Mouse (Mus musculus): ENCODE measurements at regions not wholly inside any gene's neighbourhood (a gene's known extent, or its start where the extent isn't known, plus 50 kb on each side); places are given as distances from the start of the nearest gene placed in this dataset.
A peak's percentile ranks its signal among the peaks of the same experiment; 100 is the strongest.

DNA sequence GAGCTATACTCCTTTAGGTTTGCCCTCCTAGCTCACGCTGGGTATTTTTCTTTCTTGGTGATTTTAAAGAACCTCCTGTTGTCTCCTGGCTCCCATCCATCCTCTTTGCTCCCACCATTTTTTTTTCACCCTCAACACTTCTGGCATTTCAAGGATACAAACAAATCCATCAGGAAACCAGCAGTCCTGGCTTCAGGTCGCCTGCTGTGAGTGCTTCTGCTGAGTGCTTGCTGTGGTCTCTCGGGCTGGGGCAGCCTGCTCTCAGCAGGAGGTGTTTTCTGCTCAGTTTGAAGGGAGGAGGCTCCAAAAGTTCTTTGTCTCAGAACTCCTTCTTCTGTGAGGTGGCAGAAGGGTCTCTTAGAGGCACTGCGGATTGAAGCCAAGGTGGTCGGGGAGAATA lies 149.9 kb upstream of the Mphosph6 start:
- Histone ChIP-seq H3K4me3 (no peak overlapping the region), H3K9ac (no peak overlapping the region), H3K4me1 (peaks cover 3% of the 10 kb centered on the region; the same call in 1 of the 2 replicates), H3K9me3 (no peaks in the 10 kb centered on the region), H3K36me3 (no peaks in the 10 kb centered on the region), H3K27ac (no peak overlapping the region), H3K4me2 (replicated peaks) (no peak overlapping the region), H3K27me3 (replicated peaks) (no peaks in the 10 kb centered on the region)
- no peak for ATAC-seq (ENCODE audit: low FRiP score, low read depth)
- WGBS: 19% methylated on average over 5 of the region's 5 CpGs

GRCm38 (mm10) chr8:117946540-117946939 lies 144.8 kb upstream of the Mphosph6 start:
- no peak overlapping the region for H3K4me3 ChIP-seq
- 85% methylated on average over 3 of the region's 3 CpGs for WGBS
- H3K27ac ChIP-seq: no peak overlapping the region
- H3K4me2 ChIP-seq (replicated peaks): no peak overlapping the region
- no peaks in the 10 kb centered on the region for H3K9me3 ChIP-seq
- no peak overlapping the region for H3K9ac ChIP-seq
- H3K4me1 ChIP-seq: no peaks in the 10 kb centered on the region
- no peaks in the 10 kb centered on the region for H3K36me3 ChIP-seq
- no peak for ATAC-seq (ENCODE audit: low FRiP score, low read depth)
- H3K27me3 ChIP-seq (replicated peaks): no peaks in the 10 kb centered on the region

GRCm38 (mm10) chr8:117934566-117935094 lies 132.9 kb upstream of the Mphosph6 start:
- peaks cover 4% of the 10 kb centered on the region; the same call in 1 of the 2 replicates for H3K4me1 ChIP-seq
- no peaks in the 10 kb centered on the region for H3K27me3 ChIP-seq (replicated peaks)
- H3K9me3 ChIP-seq: no peaks in the 10 kb centered on the region
- ATAC-seq (ENCODE audit: low FRiP score, low read depth): peak; percentile 48; the same call in 1 of the 2 replicates
- H3K9ac ChIP-seq: no peak overlapping the region
- 92% methylated on average over 16 of the region's 16 CpGs for WGBS
- no peak overlapping the region for H3K4me3 ChIP-seq
- no peaks in the 10 kb centered on the region for H3K36me3 ChIP-seq
- H3K27ac ChIP-seq: no peak overlapping the region
- no peak overlapping the region for H3K4me2 ChIP-seq (replicated peaks)

- no peaks in the 10 kb centered on the region for H3K9me3 ChIP-seq
- no peak overlapping the region for H3K9ac ChIP-seq
- ATAC-seq (ENCODE audit: low FRiP score, low read depth): no peak
- H3K27me3 ChIP-seq (replicated peaks): no peaks in the 10 kb centered on the region
- no peak overlapping the region for H3K4me2 ChIP-seq (replicated peaks)
- H3K4me1 ChIP-seq: peaks cover 11% of the 10 kb centered on the region; the same call in 1 of the 2 replicates
- no peaks in the 10 kb centered on the region for H3K36me3 ChIP-seq
- no peak overlapping the region for H3K4me3 ChIP-seq
- no peak overlapping the region for H3K27ac ChIP-seq
- 66% methylated on average over 6 of the region's 6 CpGs for WGBS
Measured at GRCm38 (mm10) chr8:117930687-117931086, 128.9 kb upstream of the Mphosph6 start.

- Histone ChIP-seq H3K4me3 (no peak overlapping the region), H3K36me3 (no peaks in the 10 kb centered on the region), H3K4me2 (replicated peaks) (peak overlapping the region; percentile 18; the same call in 1 of the 2 replicates), H3K27me3 (replicated peaks) (no peaks in the 10 kb centered on the region), H3K4me1 (peaks cover 11% of the 10 kb centered on the region; the same call in 1 of the 2 replicates), H3K9me3 (no peaks in the 10 kb centered on the region), H3K9ac (no peak overlapping the region), H3K27ac (no peak overlapping the region)
- WGBS: 9% methylated on average over 12 of the region's 12 CpGs
- peak; percentile 48 for ATAC-seq (ENCODE audit: low FRiP score, low read depth)
Measured at GRCm38 (mm10) chr8:117929606-117930005, 127.9 kb upstream of the Mphosph6 start.

GRCm38 (mm10) chr8:117923296-117923695 lies 121.6 kb upstream of the Mphosph6 start:
- H3K27me3 ChIP-seq (replicated peaks): no peaks in the 10 kb centered on the region
- 83% methylated on average over 6 of the region's 6 CpGs for WGBS
- ATAC-seq (ENCODE audit: low FRiP score, low read depth): no peak
- no peak overlapping the region for H3K4me2 ChIP-seq (replicated peaks)
- H3K9me3 ChIP-seq: no peaks in the 10 kb centered on the region
- no peak overlapping the region for H3K9ac ChIP-seq
- no peak overlapping the region for H3K27ac ChIP-seq
- H3K4me1 ChIP-seq: no peaks in the 10 kb centered on the region
- H3K4me3 ChIP-seq: no peak overlapping the region
- H3K36me3 ChIP-seq: no peaks in the 10 kb centered on the region

DNA sequence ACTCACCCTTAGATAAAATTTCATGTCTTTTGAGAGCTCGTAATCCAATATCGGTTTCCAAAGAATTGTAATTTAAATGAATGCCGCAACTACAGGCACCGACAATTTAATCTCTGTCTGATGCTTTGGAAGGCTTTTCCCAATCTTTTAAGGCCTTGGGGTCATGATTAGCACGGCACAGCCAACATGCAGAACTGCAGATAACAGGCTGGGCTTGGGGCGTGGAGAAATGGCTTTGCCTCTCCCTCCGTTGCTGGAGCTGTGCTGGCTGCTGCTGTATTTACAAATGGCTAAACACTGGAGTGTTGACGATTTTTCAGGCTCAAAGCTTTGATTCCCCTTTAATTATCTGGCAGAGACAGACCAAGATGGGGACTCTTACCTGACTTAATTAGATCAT lies 101.3 kb upstream of the Mphosph6 start:
- no peak overlapping the region for H3K9ac ChIP-seq
- no peaks in the 10 kb centered on the region for H3K27me3 ChIP-seq (replicated peaks)
- 81% methylated on average over 8 of the region's 8 CpGs for WGBS
- no peak overlapping the region for H3K4me2 ChIP-seq (replicated peaks)
- H3K4me1 ChIP-seq: peaks cover 10% of the 10 kb centered on the region
- no peaks in the 10 kb centered on the region for H3K9me3 ChIP-seq
- no peaks in the 10 kb centered on the region for H3K36me3 ChIP-seq
- H3K4me3 ChIP-seq: no peak overlapping the region
- ATAC-seq (ENCODE audit: low FRiP score, low read depth): no peak
- H3K27ac ChIP-seq: no peak overlapping the region

GRCm38 (mm10) chr8:117899892-117900291 lies 98.1 kb upstream of the Mphosph6 start:
- Histone ChIP-seq H3K4me2 (replicated peaks) (no peak overlapping the region), H3K9ac (no peak overlapping the region), H3K27ac (no peak overlapping the region), H3K4me1 (0 out of 2 replicates have a peak, but pooled peaks cover 1% of the 10 kb centered on the region), H3K36me3 (no peaks in the 10 kb centered on the region), H3K4me3 (no peak overlapping the region), H3K9me3 (no peaks in the 10 kb centered on the region), H3K27me3 (replicated peaks) (no peaks in the 10 kb centered on the region)
- no peak for ATAC-seq (ENCODE audit: low FRiP score, low read depth)

GRCm38 (mm10) chr8:117898015-117898414 lies 96.3 kb upstream of the Mphosph6 start:
- no peak overlapping the region for H3K27ac ChIP-seq
- H3K27me3 ChIP-seq (replicated peaks): no peaks in the 10 kb centered on the region
- no peak overlapping the region for H3K9ac ChIP-seq
- H3K4me2 ChIP-seq (replicated peaks): no peak overlapping the region
- no peak for ATAC-seq (ENCODE audit: low FRiP score, low read depth)
- H3K36me3 ChIP-seq: no peaks in the 10 kb centered on the region
- no peaks in the 10 kb centered on the region for H3K9me3 ChIP-seq
- no peaks in the 10 kb centered on the region for H3K4me1 ChIP-seq
- WGBS: 73% methylated on average over 5 of the region's 5 CpGs
- H3K4me3 ChIP-seq: no peak overlapping the region

GRCm38 (mm10) chr8:117894861-117895260 lies 93.1 kb upstream of the Mphosph6 start:
- Histone ChIP-seq H3K27me3 (replicated peaks) (no peaks in the 10 kb centered on the region), H3K9ac (no peak overlapping the region), H3K9me3 (no peaks in the 10 kb centered on the region), H3K4me2 (replicated peaks) (no peak overlapping the region), H3K36me3 (no peaks in the 10 kb centered on the region), H3K4me3 (no peak overlapping the region), H3K4me1 (no peaks in the 10 kb centered on the region), H3K27ac (no peak overlapping the region)
- ATAC-seq (ENCODE audit: low FRiP score, low read depth): no peak
- 50% methylated on average over 8 of the region's 8 CpGs for WGBS

DNA sequence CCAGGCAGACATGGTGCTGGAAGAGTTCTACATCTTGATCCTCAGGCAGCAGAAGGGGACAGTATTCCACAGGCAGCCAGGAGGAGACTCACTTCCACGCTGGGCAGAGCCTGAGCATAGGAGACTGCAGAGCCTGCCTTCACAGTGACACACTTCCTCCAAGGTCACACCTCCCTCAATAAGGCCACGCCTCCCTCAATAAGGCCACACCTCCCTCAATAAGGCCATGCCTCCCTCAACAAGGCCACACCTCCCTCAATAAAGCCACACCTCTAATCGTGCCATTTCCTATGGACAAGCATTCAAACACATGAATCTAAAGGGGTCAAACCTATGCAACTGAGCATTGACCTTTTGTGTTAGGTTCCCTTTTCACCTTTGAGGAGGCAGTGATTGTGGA lies 88.5 kb upstream of the Mphosph6 start:
- Histone ChIP-seq H3K27me3 (replicated peaks) (no peaks in the 10 kb centered on the region), H3K36me3 (no peaks in the 10 kb centered on the region), H3K4me1 (no peaks in the 10 kb centered on the region), H3K27ac (no peak overlapping the region), H3K9ac (no peak overlapping the region), H3K4me3 (no peak overlapping the region), H3K9me3 (no peaks in the 10 kb centered on the region), H3K4me2 (replicated peaks) (no peak overlapping the region)
- no peak for ATAC-seq (ENCODE audit: low FRiP score, low read depth)
- 77% methylated on average over 3 of the region's 3 CpGs for WGBS

- H3K27me3 ChIP-seq (replicated peaks): no peaks in the 10 kb centered on the region
- ATAC-seq (ENCODE audit: low FRiP score, low read depth): no peak
- H3K4me3 ChIP-seq: no peak overlapping the region
- no peak overlapping the region for H3K4me2 ChIP-seq (replicated peaks)
- H3K9me3 ChIP-seq: no peaks in the 10 kb centered on the region
- H3K4me1 ChIP-seq: no peaks in the 10 kb centered on the region
- no peak overlapping the region for H3K27ac ChIP-seq
- H3K9ac ChIP-seq: no peak overlapping the region
- H3K36me3 ChIP-seq: no peaks in the 10 kb centered on the region
- 90% methylated on average over 8 of the region's 8 CpGs for WGBS
Measured at GRCm38 (mm10) chr8:117881414-117881973, 79.8 kb upstream of the Mphosph6 start.

DNA sequence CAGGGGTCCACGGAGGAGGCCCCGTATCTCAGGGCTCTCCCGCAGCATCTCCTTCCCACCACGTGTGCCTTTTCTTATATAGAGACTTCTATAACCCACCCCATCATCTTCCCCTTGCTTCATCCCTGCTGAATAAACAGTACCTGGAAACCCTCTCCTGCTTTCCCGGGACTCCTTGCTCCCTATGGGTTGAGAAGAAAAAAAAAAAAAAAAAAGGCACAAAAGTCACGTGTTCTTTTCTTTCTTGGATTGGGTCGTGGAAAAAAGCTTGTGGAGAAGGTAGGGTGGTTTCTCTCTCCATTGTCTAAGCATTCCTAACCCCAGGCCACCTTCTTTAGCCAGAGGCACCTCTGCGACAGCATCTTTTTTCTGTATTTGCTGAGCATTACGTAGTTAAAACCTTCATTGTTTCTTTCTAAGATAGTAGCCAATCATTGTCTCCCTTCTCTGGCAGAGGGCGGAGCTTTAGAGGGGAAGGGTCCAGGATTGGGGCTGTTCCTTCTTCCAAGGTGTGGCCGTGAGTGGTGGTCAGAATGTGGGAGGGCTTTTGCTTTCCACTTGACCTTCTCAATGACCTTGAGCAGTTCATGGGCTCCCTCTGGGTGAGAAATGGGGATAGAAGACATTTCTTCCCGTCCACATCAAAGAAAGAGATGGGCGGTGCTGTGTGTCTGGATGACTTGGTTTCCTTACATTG lies 78.7 kb upstream of the Mphosph6 start:
- H3K9ac ChIP-seq: no peak overlapping the region
- WGBS: 74% methylated on average over 13 of the region's 13 CpGs
- no peaks in the 10 kb centered on the region for H3K27me3 ChIP-seq (replicated peaks)
- no peaks in the 10 kb centered on the region for H3K36me3 ChIP-seq
- H3K4me1 ChIP-seq: no peaks in the 10 kb centered on the region
- no peak overlapping the region for H3K4me3 ChIP-seq
- no peak for ATAC-seq (ENCODE audit: low FRiP score, low read depth)
- H3K9me3 ChIP-seq: no peaks in the 10 kb centered on the region
- no peak overlapping the region for H3K27ac ChIP-seq
- no peak overlapping the region for H3K4me2 ChIP-seq (replicated peaks)

Measured in neural tube, embryonic 12.5 days (tissue).